Mouse (Mus musculus) spleen, postnatal 36 days (tissue): Measurements from ENCODE around the gene Tns2.
"Not testable (repeated sequence)": the region's sequence is repeated elsewhere in the genome, so short reads cannot be mapped to it uniquely, and the experiment has no call there.

ENCODE experiments used
- DNase-seq, 2 experiments: peaks; one replicate each; pipeline ENCODE4 v3.0.0; 2022; ENCODE audit warnings: low spot score in 2 of 2, mixed read lengths in 1 of 2

Gene Tns2

DNA sequence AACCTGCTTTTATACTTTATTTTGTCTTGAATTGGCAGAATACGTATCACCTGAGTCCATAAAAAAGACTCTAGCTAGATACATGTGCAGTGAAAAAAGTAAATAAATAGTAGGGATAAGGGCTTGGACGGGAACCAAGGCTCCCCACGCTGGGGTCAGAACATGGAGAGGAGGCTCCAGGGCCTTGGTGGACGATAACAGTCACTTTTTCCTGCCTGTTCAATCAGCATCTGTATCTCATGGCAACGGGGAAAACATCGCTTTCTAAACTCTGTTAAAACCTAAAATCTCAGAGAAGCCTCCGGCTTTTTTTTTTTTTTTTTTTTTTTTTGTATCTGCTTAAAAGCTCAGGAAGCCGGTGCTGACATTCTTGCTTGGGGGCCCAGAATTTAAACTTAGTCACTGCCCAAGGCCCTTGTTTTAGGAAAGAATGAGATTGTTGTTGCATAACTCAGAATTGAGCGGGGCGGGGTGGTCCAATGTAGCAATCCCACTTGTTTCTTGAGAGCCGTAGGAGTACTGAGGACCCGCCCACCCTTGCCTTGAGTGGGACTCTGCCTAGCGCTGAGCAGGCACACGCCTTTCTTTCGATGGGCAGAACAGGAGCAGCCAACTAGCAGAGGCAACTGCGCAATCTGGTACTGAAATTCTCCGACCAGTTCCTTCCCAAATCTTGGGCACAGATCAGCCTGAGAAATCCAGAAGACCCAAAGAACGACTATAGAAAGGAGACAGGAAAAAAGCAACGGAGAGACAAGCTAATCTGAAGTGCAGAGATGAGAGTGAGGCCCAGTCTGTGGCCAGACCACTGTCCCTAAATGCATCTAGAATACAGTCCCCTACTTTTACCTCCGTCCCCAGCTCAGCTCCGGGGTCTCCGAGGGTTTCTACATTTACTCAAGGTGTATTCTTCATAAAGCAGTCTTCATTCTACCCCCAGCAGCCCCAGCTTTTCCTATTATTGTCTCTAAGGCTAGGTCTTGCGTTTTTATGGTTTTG, 43.0 kb downstream of the Tns2 start:
- DNase-seq, result no peak

- no peak for DNase-seq
These were observed 44.1 kb downstream of the Tns2 start, which contains the start of gene Igfbp6 for GRCm38 (mm10) chr15:102144274-102144711. TSS of gene Igfbp6 (plus strand) at chr15:102144362.

DNA sequence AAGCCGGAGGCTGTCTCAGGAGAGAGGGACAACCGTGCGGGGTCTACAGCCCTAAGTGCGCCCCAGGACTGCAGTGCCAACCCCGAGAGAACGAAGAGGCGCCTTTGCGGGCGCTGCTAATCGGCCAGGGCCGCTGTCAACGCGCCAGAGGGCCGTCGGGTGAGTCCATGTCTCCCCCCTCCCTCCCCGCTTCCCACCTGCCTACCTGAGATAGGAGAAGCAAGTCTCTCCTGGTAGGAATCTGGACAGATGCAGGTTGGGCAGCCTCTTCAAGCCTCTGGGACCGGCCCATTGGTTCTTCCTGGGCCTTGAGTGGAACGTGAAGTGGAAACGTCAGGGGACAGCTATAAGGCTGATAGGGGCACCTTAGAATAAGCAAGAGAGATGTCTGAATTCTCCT, 44.5 kb downstream of the Tns2 start:
- DNase-seq, result no peak

DNA sequence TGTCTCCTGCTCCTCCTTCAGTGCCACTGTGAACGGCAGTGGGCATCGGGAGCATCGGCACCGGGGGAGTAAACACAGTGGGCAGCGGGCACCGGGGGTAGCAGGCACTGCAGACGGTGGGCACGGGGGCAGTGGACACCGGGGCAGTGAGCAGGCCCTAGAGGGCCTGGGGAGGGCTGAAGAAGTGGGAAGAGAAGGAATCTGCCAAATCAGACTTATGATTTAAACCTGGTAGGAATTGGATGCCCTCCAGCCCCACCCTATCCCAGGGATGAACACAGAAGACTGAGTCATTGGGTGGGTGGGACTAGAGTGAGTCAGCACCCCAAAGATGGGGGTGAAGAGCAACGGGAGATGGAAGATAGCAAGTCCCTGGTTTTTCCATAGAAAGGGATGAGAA, 45.1 kb downstream of the Tns2 start:
- no peak for DNase-seq

- DNase-seq, result no peak
These were observed 45.9 kb downstream of the Tns2 start for GRCm38 (mm10) chr15:102146089-102146488.

DNA sequence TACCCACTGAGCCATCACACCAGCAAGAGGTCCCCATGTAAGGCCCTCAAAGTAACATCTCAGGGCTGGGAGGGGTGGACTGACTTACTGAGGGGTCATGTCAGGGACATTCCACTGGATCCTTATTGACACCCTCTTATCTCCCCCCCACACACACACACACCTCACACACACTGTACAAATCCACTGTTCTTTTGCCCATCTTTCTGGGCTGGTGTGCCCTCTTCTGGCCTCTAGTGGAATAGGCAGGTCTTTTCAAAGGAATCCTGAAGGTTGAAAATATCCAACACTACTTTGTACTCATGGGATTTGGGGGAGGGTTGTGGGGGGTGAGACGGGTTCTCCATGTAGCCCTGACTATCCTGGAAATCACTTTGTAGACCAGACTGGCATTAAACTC, 46.7 kb downstream of the Tns2 start:
- DNase-seq, result peak in 1 of 2 experiments; percentile 31

- no peak for DNase-seq
These were observed 47.6 kb downstream of the Tns2 start for GRCm38 (mm10) chr15:102147674-102148402.

- no peak for DNase-seq
These were observed 49.3 kb downstream of the Tns2 start for GRCm38 (mm10) chr15:102149561-102149960.

GRCm38 (mm10) chr15:102150301-102151135, 50.3 kb downstream of the Tns2 start, which contains the start of gene Soat2:
TSS of gene Soat2 (plus strand) at chr15:102150526.
- DNase-seq, result peak in 1 of 2 experiments; percentile 43

DNA sequence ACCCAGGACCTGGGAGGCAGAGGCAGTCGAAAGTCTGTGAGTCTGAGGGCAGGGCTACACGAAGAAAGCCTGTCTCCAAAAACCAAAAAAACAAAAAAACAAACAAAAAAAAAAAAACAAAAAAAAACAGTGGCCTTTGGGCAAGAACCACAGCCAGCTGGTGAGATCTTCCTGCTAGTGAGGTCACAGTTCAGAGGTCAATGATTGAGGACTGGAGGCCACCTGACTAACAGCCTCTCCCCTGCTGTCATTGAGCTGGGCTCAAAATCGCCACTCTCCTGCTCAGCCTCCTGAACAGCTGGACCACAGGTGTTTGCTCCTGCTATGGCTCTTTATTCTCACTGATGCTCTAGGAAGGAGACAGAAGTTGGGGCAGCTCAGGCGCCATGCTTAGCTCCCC, 52.4 kb downstream of the Tns2 start:
- DNase-seq, result no peak

DNA sequence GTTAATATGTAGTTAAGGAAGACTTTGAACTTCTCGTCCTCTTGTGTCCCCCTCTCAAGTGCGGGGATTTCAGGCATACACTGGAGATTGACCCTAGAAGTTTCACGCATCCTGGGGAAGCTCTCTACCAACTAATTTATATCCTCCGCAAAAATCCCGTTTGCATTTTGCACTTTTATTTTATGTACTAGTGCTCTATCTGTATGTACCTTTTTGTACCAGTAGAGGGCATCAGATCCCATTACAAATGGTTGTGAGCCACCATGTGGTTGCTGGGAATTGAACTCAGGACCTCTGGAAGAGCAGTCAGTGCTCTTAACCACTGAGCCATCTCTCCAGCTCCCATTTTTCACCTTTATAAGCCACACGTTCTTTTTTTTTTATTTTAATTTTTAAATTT, 54.8 kb downstream of the Tns2 start:
- not testable (repeated sequence) for DNase-seq

DNA sequence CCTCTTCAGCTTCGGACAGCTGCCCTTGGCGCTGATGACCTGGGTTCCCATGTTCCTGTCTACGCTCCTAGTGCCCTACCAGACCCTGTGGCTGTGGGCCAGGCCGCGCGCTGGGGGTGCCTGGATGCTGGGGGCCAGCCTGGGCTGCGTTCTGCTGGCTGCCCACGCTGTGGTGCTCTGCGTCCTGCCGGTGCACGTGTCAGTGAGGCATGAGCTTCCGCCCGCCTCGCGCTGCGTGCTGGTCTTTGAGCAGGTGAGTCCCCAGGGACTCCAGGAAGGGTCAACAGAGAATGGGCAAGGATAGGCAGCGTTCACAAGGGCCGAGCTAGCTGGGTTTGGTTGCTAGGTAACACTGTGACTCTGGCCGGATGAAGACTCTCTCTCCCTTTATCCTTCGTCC, 56.6 kb downstream of the Tns2 start:
- no peak for DNase-seq

- DNase-seq, result no peak
These were observed 60.3 kb downstream of the Tns2 start for GRCm38 (mm10) chr15:102160415-102161060.

DNA sequence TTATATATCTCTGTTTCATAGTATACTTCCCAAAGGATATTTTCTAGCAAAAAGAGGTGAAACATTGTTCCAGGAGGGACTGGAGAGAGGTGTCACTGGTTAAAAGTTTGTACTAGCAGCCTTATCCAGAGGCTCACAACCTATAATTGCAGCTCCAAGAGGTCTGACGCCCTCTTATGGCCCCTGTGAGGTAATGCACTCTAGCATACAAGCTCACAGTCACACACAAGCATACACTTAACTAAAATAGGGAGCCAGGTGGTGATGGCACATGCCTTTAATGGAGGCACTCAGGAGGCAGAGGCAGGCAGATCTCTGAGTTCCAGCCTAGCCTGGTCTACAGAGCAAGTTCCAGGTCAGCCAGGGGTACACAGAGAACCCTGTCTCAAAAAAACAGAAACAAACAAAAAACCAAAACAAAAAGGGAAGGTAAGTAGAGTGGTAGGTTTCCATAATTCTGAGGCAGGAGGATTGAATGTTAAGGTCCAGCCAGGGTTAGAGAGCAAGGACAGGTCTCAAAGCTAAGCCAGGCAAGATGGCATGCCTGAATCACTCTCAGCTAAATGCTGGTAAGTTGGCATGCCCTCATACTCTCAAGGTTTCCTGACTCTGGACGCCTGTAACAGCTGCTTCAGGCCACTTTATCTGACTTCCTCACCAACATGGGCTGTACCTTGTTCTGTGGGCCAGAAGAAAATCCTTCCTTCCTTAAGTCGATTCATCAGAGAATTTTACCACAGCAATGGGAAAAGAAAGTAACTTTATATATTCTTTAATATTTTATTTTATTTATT, 63.9 kb downstream of the Tns2 start:
- no peak for DNase-seq

DNA sequence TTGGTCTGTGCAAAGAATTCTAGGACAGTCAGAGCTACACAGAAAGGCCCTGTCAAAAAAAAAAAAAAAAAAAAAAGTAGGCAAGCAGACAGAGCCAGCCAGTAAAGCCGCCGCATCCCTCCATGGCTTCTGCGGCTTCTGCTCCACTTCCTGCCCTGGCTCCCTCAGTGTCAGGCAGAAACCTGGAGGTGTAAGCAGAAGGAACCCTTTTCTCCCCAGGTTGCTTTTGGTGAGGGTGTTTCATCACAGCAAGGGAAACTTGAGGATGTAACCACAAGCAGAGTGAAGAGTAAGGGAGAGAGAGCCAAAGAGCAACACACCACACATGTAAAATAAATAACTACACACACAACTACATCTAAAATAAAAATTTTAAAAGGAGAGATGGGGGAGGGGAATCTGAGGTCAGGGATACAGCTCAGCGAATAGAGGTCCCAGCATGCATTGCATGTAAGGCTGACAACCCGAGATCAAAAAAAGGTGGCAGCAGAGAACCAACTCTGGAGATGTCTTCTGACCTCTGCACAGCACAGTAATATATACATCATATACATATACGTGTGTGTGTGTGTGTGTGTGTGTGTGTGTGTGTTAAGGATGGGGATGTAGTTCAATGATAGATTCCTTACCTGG, 65.4 kb downstream of the Tns2 start:
- no peak for DNase-seq
